Mouse (Mus musculus): ENCODE measurements around the gene Sfxn5.
A peak's percentile ranks its signal among the peaks of the same experiment; 100 is the strongest.

Sfxn5 gene

DNA sequence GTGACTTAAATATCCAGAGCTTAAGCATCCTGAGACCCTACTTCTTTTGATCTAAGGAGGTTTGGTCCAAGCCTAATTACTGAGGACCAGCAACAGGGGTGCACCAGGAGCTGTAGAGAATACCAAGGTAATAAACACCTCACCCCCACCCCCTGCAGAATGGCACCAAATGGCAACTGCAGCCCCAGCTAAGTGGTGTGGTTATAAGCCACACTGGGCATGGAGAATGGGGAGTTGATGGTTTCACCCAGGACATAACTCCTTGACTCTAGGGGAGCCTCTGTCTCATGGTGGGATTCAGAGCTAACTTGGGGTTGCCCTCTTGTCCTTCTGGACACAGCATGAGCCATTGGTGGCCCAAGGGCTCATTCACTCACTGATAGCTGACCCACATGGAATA lies 1.0 kb upstream of the Sfxn5 start:
- no peak for DNase-seq (ENCODE audit: low spot score in 2 of 2)

DNA sequence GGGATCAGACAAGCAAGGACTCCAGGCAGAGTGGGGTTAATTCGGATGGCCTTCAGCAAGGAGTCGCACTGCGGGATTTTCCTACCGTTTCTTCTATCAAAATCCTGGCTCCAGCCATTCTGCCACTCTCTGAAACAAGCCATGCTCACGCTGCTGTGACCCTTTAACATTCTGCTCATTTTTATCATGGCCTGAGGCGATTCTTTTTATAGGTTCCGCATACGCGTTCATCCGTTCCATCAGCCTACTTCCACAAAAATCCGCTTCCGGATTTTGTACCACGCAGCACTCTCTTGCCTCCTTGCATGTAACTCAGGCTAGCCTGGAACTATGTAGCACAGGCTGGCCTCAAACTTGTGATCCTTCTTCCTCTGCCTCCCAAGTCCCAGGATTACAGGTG lies 510 bp upstream of the Sfxn5 start:
- peak in 1 of 2 experiments; percentile 49 for DNase-seq (ENCODE audit: low spot score in 2 of 2)

DNA sequence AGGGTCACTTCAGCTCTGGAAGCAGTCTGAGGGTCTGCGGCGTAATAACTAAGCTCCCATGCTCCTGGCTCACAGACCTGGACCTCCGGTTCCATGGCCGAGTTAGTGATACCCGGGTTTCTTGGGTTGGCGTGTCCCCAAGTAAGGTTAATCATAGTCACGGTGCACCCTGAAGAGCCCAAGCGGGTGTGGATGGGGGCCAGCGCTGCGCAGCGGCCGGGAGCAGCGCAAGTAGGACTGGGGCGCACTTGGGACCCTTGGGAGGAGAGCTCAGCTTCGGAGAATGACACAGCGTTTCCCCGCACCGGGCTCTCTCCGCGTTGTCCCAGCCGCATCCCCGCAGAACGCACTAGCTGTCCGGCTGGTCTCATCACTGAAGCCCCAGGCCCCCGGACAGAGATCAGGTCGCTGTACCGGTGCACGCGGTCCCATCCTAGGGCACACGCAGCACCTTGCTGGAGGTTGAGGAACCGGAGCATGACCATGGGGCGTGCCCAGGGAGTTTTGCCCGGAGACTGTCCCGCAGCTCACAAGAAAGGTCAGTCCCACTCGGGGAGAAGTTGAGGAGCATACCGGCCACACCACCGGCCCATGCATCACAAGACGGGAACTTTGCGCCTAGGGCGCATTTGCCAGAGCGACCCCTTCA lies 747 bp downstream of the Sfxn5 start:
- no peak for DNase-seq (ENCODE audit: low spot score in 2 of 2)

DNA sequence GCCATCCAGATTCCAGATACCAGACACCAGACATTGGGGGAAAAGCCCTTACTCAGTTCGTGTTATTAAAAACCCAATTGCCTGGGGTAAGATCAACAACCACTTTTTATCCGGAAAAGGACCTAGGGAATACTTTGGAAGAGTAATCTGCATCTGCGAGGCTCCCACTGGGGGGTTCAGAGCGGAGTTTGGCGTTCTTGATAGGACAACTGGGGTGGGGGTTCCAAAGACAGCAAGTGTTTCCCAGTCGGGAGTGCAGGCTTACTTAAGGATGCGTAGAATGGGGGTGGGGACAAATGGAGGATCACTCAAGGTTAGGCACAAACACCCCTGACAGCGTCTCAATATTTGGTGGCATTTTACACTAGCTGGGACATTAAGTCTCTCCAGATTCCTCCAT lies 1.5 kb downstream of the Sfxn5 start:
- no peak for DNase-seq (ENCODE audit: low spot score in 2 of 2)

DNA sequence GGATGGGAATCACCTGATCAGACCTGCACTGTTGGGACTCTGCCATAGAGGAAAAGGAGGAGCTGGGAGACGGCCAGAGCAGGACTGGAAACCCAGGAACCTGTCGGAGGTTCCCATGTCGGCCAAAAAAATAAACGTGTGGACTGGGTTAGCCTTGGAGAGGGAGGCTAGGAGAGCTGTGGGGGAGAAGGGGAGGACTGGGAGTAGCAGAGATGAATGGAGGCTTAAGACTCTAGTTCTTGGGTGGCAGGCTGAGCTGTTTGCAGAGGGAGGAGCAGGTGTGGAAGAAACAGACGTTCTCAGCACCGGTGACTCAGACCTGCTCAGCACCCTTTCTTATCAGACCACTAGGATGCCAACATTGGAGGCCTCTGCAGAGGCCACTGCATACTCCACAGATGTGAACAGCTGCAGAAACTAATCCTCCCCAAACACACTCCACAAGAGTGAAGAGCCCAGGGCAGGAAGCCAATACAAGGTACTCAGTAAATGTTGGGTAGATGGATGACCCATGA lies 1.9 kb downstream of the Sfxn5 start:
- no peak for DNase-seq (ENCODE audit: low spot score in 2 of 2)

DNA sequence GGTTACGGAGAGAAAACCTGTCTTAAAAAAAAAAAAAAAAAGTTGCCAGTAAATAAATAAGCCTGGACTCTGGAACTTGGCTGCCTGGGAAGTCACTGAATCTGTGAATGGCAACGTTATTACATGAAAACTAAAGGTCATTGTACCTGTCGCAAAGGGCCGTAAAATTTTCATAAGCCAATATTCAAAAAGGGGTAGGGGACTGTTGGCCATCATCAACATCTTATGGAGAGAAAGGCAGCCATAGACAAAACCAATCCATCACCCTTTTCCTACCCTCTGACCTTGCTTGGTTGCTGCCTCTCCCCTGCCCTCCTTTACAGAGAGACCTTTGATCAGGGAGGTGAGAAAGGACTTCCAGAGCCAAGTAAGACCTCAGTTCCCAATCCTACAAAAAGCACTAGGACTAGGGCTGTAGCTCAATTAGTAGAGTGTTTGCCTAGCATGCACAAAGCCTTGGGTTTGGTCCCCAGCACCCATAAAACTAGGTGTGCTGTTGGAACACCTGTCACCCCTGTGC lies 3.5 kb downstream of the Sfxn5 start:
- no peak for DNase-seq (ENCODE audit: low spot score in 2 of 2)

DNA sequence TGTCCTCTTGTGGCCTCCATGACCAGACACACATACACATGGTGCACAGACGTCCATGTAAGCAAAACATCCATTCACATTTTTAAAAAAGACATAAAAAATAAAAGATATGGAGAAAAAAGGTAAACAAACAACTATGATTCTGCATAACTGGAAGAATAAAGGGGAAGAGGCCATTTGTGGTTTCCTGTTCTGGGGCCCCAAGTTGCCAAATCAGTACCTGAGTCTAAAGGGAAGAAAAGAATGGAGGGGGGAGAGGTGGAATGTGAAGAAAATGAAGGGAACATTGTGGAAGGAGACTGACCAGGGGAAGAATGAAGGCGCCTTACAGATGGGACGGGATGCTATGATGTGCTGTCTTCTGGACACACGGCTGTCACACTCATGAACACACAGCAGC lies 6.7 kb downstream of the Sfxn5 start:
- no peak for DNase-seq (ENCODE audit: low spot score in 2 of 2)

DNA sequence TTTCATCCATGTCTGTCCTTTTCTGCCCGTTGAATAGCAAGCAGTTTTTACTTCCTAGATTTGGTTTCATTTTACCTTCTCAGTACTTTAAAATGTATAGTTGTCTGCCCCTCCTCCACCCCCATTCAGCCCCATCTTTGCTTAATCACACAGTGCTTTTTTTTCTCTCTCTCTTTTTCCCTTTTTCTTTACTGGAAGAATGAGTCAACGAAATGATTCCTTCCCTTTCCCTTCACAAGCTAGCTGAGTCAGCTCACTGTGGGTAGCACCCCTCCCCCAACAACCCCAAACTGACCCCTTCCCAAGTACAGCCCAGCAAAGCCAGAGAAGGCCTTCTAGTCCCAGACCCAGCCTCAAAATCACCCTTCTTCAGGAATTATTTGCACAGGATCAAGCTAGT lies 8.1 kb downstream of the Sfxn5 start:
- DNase-seq (ENCODE audit: low spot score in 2 of 2) = no peak

DNA sequence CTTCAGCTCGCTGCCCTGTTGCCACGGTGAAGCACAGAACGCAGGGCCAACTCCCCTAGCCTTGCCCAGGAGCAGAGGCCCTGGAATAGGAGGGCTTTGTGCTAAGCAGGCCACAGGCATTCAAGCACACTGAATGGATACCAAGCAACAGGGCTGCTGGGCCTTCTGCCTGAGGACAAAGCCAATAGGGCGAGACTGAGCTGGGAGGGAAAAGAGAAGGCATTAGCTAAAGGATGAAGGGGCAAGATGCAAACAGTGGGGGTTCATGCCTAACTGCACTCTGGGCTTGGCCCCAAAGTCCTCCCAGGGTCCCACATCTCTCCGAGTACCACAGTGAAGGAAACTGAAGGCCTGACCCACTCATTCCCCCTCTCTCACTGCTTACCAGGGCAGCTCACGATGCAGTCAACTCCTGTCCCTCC lies 12.8 kb downstream of the Sfxn5 start:
- peak in 1 of 2 experiments; percentile 67 for DNase-seq (ENCODE audit: low spot score in 2 of 2)

DNA sequence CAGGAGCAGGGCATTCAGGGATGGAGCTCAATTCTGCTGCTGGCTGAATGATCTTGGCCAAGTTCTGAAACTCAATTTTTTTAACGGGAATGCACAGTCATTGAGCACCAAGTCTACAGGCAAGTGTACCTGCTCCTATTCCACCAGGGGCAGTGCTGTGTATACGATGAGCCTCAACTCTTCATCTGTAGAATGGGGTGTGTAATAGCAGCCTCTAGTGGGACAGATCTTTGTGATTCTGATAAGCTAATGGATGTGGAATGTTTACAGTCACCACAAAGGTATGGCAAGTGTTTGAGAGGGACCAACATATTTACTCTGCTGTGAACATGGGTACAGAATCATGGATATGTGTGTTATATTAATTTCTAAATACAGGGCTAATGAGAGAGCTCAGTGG lies 17.0 kb downstream of the Sfxn5 start:
- DNase-seq (ENCODE audit: low spot score in 2 of 2) = no peak

DNA sequence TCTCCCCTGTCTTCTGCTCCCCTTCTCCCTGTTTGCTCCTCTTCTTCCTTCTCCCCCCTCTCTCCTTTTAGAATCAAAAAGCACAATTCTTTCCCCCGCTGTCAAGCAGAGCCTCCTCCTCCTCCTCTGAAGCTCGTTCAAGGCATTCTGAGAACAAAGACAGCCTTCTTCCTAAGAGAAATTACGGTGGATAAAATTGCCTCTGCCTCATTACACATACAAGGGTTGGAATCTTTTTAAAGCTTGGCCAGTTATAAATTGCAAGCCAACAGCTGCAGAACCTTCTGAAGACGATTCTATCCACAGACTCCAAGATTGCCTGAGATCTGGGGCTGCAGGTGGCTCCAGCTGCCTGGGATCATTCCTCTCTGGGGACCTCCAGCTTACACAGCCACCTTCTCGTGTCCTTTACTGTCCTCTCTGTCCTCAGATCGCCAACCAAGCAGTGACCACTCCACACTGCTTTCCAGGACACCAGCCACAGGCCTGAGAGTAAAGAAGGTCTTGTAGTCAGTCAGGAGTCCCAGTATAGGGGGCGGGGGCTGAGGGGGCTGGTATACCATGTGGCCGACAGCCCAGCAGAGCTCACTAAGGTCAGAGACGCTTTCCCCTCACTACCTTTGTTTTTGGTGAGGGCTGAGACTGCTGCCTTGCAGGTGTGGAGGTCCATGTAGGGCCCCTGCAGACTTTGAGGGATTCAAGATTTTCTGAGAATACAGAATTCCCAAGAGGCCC lies 19.0 kb downstream of the Sfxn5 start:
- DNase-seq (ENCODE audit: low spot score in 2 of 2) = no peak

DNA sequence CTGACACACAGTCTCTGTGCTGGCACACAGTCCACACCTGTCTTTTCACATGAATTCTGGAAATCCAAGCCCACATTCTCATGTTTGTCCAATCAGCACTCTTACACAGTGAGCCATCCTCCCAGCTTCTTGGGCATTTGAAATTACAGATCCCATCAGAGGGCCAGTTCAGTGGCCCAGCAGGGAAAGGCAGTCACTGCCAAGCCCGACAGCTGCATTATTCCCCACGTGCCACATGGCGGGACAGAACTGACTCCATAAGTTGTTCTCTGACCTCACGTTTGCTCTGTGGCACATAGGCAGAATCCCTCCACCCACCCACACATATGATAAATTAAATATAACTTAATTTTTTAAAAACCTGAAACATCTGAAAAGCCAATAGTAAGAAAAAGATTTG lies 25.3 kb downstream of the Sfxn5 start:
- DNase-seq (ENCODE audit: low spot score in 2 of 2) = no peak

DNA sequence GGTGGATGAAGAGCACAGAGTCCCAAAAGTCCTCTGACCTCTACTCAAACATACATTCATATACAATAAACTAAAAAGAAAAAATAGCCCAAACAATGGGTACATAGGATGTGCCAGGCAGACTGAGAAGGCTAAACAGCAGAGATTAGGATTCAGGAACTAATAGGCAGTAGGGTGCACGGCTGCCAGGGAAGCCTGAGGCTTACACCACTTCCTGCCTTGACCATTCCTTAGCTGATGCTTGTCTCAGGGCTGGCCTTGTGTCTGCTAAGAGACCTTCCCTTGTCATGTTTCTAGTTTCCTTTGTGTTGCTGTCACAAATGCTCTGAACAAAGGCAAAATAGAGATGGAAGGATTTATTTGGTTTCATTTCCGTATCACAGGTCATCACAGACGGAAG lies 26.8 kb downstream of the Sfxn5 start:
- no peak for DNase-seq (ENCODE audit: low spot score in 2 of 2)

DNA sequence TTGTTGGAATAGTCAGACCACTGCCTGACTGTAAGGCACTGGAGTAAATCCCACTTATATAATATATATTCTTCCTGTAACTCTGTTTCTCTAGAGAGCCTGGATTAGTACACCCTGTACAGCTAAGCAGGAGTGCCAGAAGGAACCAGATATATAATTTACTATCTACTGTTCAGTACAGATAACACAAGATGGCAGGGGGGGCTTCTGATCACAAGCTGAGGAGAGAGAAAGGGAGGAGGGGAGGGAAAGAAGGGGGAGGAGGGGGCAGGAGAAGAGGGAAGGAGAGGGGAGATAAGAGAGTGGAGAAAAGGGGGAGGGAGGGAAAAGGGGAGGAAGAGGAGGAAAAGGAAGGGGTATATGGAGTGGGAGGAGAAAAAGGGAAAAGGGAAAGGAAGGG lies 27.4 kb downstream of the Sfxn5 start:
- DNase-seq (ENCODE audit: low spot score in 2 of 2) = no peak

DNA sequence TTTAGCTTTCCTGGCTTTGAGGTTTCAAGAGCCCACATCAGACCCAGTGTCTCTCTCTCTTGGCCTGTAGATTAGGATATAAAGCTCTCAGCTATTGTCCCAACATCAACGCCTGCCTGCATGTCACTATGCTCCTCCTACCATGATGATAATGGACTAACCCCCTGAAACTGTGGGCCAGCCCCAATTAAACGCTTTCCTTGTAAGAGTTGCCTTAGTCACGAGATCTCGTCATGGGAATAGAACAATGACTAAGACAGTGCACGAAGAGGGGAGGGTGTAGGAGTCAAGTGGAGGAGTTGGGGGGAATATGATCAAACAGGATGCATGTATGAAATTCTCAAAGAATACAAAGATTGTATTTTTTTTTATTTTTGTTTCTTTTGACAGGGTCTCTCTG lies 28.3 kb downstream of the Sfxn5 start:
- DNase-seq (ENCODE audit: low spot score in 2 of 2) = no peak

DNA sequence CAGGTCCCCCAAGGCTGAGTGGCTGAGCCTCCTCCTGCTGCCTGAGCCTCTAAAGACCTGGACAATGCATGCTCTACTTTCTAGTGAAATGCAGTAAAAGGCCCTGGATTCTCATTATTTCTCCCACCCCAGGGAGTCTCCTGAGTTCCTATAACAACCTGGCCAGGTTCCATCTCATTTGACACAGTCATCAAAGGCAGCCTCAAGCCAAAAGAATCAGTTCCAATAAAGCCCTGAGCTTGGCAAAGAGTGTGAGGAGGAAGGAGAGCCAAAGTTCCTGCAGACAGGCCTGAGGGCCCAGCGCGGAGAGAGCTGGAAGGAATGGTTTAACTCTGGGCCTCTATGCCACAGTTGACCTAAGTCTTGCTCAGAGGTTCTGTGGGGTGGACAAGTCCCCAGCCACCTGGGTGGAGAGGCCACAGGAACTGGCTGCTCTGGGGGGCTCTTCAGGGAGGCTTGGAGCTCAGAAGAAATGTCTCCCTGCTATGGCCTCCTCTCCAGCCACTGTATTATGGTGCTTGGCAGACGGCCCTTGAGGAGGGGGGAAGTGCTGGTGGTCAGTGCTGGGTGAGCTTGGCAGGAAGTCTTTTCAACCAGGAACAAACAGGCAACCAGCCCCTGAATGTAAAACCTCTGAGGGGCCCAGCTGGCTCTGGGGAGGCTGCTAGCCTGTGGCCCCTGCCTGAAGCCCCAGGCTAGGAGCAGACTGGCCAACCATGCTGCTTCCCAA lies 30.7 kb downstream of the Sfxn5 start:
- DNase-seq (ENCODE audit: low spot score in 2 of 2) = peak; percentile 35 to 63

DNA sequence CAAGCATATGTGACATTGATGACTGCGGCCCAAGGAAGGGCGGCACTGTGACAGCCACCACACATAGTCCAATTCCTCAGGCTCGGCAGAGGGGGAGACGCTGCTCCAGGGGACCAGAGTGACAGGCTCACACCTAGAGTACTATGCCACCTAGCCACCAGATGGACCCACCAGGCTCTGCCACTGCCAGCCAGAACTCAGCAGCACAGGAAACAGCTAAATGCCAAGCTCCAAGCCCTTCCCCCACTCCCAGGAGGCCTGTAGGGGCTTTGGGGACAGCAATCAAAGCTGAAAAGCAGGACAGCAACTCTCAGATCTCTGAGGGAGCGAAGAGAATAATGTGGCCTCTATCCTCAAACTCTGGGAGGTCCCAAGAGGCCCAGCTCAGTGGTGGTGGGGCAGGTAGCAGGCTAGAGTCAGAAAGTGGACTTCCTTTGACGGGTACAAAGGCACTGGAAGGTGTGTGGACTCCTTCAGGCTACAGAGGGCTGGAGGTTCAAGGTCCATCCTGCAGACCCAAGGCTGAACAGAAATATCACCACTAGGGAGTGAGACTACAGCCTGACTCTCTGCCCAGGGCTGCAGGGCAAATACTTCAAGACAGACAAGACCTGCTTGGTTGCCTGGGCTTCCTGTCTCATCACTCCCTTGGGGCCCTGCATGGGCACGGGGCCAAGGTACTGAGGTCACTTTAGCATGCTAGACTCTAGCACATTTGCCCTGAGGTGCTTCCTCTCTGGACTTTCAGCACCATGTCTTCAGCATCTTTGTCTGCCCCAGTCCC lies 37.6 kb downstream of the Sfxn5 start:
- peak in 1 of 2 experiments; percentile 43 for DNase-seq (ENCODE audit: low spot score in 2 of 2)

DNA sequence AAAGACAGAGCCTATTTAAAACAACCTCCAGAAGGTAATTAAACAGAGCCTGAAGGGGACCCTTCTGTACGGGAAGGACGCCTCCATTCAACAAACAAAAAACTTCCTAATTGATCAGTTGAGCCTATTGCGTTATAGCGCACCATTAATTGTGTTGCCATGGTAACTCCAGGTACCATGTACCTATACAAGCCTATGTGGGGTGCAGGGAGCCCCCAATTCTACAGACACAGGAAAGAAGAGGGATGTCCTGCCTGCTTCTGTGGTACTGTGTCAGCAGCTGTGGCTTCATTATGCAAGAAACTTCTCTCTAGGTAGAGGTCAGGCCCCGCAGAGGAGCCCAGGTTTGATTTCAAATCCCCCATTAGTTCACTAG lies 39.2 kb downstream of the Sfxn5 start:
- no peak for DNase-seq (ENCODE audit: low spot score in 2 of 2)

DNA sequence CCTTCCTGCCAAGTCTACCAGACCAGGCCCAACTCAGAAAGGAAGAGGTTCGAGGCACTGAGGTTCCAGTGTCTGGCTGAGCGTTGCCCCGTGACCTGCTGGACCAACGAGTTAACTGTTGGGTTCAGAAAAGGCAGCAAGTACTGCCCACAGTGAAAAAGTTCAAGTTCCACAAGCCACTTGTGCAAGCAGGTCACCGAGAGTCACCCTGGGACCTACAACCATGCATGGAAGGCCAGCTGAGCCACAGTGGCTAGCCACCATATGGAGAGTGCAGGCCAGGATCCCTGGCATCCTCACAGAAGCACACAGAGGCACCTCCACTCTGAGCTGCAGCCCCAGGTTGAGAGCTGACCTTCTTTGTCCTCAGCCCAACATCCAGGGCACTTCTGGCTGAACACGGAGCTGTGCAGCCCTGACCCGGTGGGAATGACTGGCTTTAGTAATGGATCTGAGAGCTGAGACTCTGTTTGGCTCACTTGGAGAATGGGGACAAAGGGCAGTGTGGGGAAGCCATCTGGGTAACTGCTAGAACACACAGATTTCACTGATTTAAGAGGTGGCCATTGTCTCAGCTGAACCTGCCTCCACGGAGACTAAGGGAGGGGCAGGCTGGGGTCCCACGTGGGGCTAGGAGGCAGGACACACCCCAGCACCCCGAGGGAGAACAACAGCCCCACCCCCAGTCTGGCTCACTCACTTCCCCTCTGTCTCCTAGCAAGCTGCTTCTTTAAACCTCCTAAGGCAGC lies 39.8 kb downstream of the Sfxn5 start:
- no peak for DNase-seq (ENCODE audit: low spot score in 2 of 2)

DNA sequence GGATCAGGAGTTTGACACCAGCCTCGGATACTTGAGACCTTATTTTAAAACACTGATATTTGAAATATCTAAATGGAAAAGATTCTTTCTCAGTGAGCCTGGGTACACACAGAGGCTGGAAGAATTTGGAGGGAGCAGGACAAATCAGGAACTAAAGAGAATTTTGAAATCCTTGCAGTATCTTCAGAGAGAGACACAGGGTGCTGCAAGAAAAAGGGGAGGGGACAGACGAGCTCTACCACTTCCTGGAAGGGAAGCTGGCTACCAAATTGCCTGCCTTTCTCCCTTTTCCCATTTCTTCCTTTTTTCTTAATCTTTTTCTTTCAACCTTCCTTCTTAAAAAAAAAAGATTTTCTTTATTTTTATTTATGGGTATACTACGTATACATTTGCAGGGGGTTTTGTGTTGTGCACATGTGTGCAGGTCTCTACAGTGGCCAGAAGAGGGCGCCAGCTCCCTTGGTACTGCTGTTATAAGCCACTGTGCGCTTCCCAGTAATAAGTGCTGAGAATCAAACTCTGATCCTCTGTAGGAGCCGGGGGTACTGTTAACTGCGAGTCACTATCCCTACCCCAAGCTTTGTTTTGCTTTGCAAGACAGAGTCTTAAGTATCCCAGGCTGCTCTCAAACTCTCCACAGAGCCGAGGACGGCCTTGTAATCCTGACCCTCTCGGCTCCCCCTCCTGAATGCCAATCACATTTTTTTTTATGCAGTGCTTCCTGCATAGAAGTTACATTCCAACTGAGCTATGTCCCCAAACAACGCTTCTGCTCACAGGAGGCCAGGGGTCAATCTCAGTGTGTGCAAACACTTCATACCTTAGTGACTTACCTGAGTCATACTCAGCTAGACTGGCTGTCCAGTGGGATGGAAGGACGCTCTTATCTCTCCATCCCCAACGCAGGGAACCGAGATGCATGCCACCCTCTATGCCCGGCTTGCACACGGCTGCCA lies 42.1 kb downstream of the Sfxn5 start:
- no peak for DNase-seq (ENCODE audit: low spot score in 2 of 2)
